Mouse (Mus musculus): Measurements from ENCODE around the gene Rrm2.
"Not testable (repeated sequence)": the region's sequence is repeated elsewhere in the genome, so short reads cannot be mapped to it uniquely, and the experiment has no call there.

Rrm2 gene

GRCm38 (mm10) chr12:24705502-24706263 is 2.4 kb upstream of the Rrm2 start:
- DNase-seq (ENCODE audit: low read depth, low spot score), result no peak

GRCm38 (mm10) chr12:24706764-24707479 is 1.1 kb upstream of the Rrm2 start:
- DNase-seq (ENCODE audit: low read depth, low spot score), result no peak

GRCm38 (mm10) chr12:24707480-24707802 is 600 bp upstream of the Rrm2 start:
- no peak for DNase-seq (ENCODE audit: low read depth, low spot score)

GRCm38 (mm10) chr12:24708824-24709218 is 780 bp downstream of the Rrm2 start:
- DNase-seq (ENCODE audit: low read depth, low spot score), result no peak

- no peak for DNase-seq (ENCODE audit: low read depth, low spot score)
Observed at GRCm38 (mm10) chr12:24709409-24709808, 1.4 kb downstream of the Rrm2 start.

GRCm38 (mm10) chr12:24709831-24710508 is 1.9 kb downstream of the Rrm2 start:
- peak; percentile 47 for DNase-seq (ENCODE audit: low read depth, low spot score)

- DNase-seq (ENCODE audit: low read depth, low spot score), result no peak
Observed at GRCm38 (mm10) chr12:24710672-24711071, 2.6 kb downstream of the Rrm2 start.

GRCm38 (mm10) chr12:24712396-24712795 is 4.4 kb downstream of the Rrm2 start:
- DNase-seq (ENCODE audit: low read depth, low spot score), result no peak

GRCm38 (mm10) chr12:24714579-24715255 is 6.7 kb downstream of the Rrm2 start:
- DNase-seq (ENCODE audit: low read depth, low spot score), result no peak

- DNase-seq (ENCODE audit: low read depth, low spot score), result no peak
Observed at GRCm38 (mm10) chr12:24715268-24715896, 7.3 kb downstream of the Rrm2 start.

- no peak for DNase-seq (ENCODE audit: low read depth, low spot score)
Observed at GRCm38 (mm10) chr12:24716721-24717301, 8.8 kb downstream of the Rrm2 start.

- no peak for DNase-seq (ENCODE audit: low read depth, low spot score)
Observed at GRCm38 (mm10) chr12:24723434-24723833, 15.4 kb downstream of the Rrm2 start.

GRCm38 (mm10) chr12:24723859-24724258 is 15.8 kb downstream of the Rrm2 start:
- DNase-seq (ENCODE audit: low read depth, low spot score), result no peak

GRCm38 (mm10) chr12:24724369-24724768 is 16.3 kb downstream of the Rrm2 start:
- DNase-seq (ENCODE audit: low read depth, low spot score), result no peak

- no peak for DNase-seq (ENCODE audit: low read depth, low spot score)
Observed at GRCm38 (mm10) chr12:24734828-24735394, 26.9 kb downstream of the Rrm2 start.

GRCm38 (mm10) chr12:24736956-24737355 is 28.9 kb downstream of the Rrm2 start:
- DNase-seq (ENCODE audit: low read depth, low spot score), result no peak

- DNase-seq (ENCODE audit: low read depth, low spot score), result no peak
Observed at GRCm38 (mm10) chr12:24739963-24740362, 31.9 kb downstream of the Rrm2 start.

- DNase-seq (ENCODE audit: low read depth, low spot score), result not testable (repeated sequence)
Observed at GRCm38 (mm10) chr12:24741535-24741934, 33.5 kb downstream of the Rrm2 start.

GRCm38 (mm10) chr12:24744309-24744708 is 36.3 kb downstream of the Rrm2 start:
- DNase-seq (ENCODE audit: low read depth, low spot score), result no peak

- no peak for DNase-seq (ENCODE audit: low read depth, low spot score)
Observed at GRCm38 (mm10) chr12:24746579-24747296, 38.7 kb downstream of the Rrm2 start.

Data from retina, postnatal 7 days (tissue).